Mouse (Mus musculus) megakaryocyte-erythroid progenitor cell, adult 5-6 weeks (primary cell): ENCODE measurements around the gene Rps28. TPM values are rescaled to one million over a fixed set of nuclear protein-coding genes. Genes with fewer than 3 reads are reported as not detected.

ENCODE experiments used
- ATAC-seq: replicated peaks from 2 replicates; pipeline ENCODE4 v1.8.0; 2016; ENCODE audit warnings: mild to moderate bottlenecking, inconsistent platforms; ENCODE audit not compliant: severe bottlenecking, poor library complexity, low FRiP score, low TSS enrichment
- total RNA-seq, 2 experiments: library from RNA; stranded (forward) in 1 of 2; stranded (reverse) in 1 of 2; fragments of 200-1000, 215-1000 nt in 1 of 2; fragments of >200 nt in 1 of 2; fragmentation: Nextera tagmentation in 1 of 2; gene quantifications; 2 replicates each; pipeline ENCODE4 v1.2.3; 2014 to 2017

Gene Rps28
- total RNA-seq, 2 experiments from 2014 or later: 3,294 to 3,626 TPM

DNA sequence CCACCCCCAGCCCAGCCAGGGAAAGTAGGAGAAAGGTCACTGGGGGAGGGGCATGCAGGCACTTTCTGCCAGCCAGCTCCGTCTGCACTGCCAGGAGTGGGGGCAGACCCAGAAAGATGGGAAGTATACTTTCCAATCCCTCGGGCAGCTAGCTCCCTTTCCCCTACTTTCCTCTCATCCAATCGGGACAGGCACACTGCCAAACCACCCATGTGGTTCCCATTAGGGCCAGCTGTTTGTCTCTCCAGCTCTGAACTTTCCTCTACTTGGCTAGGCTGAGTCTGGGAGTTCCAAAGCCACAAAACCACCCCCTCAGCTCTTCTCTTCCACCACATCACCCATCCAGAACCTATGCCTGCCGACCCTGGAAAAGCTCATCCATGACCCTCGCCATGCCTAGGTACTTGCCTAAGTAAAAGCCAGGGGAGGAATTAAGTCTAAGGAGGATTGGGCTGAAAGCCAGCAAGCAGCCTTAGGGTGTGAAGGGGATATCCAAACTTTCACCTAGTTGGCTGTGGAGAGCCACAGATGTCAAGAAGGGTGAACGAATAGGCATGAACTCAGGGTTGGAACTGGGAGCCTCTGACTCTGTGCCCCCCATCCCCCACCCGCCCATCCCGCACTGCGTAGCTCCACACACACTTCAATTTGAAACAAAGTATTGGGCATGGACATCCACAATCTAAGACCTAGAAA lies 44.9 kb downstream of the Rps28 start:
- no peak for ATAC-seq

DNA sequence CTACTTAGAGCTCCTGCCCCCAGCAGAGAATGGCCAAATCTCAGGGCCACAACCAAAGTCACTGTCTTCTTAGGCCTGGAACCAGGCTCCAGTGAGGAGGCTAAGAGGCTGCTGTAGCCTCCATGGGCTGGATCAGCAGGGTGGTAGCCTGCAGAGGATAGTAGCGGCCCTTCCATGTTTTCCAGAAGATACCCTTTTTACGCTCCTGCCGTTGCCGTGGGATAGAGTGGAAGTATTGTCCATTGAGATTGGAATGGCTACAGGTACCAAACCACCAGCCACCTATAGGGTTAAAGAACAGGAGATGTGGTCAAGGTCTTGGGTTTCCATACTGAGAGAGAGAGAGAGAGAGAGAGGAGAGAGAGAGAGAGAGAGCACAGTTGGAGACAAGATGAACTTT lies 49.1 kb downstream of the Rps28 start:
- ATAC-seq: no peak

GRCm38 (mm10) chr17:33774573-33775155 lies 49.7 kb downstream of the Rps28 start:
- ATAC-seq: no peak

DNA sequence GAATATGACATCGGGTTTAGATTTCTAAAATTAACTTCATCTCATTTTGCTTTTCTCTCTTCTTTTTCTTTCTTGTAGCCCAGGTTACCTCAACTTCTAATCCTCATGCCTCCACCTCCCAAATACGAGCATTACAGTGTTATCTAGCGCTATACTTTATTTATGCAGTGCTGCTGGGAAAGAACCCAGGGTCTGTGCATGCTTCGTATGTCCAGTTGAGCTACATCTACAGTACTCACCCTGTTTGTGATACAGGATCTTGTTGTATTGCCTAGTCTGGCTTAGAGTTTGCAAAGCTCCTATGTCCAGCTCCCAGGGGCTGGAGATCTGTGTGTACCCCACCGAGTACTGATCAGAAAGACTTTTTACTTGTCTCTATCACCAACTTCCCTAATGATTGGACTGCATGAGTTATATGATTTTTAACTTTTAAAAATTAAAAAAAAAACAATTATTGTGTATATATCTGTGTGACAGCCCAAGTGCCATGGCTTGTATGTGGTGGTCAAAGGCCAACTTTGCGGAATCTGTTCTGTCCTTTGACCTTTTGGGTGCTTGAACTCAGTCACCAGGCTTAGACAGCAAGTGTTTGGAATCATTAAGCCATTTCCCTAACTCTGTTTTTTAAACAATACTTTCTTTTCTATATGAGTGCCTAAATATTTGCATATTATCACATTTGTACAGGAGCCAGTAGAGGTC lies 50.3 kb downstream of the Rps28 start:
- ATAC-seq: no peak

DNA sequence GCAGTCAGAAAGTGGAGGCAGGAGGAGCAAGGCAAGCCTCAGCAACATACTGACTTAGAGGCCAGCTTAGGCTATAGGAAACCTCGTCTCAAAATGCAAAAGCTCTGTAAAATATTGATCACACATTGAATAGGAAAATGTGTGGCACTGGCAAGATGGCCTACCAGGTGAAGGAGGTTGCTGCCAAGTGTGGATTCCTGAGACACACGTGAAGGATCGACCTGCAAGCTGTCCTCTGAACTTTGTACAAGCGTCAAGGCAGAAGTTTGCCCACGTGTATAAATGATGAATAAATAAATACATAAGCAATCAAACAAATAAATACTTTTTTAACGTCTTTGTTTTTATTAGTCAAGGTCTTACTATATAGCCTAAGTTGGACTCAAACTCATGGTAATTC lies 50.9 kb downstream of the Rps28 start:
- no peak for ATAC-seq

GRCm38 (mm10) chr17:33771617-33772016 lies 52.7 kb downstream of the Rps28 start:
- no peak for ATAC-seq

Other genes with a start within 250 kb of the Rps28 start
- 34.3 and 57.7 TPM in 2 replicates for gene Zfp414, start 195.5 kb downstream of the Rps28 start, total RNA-seq (2014; fragmentation: Nextera tagmentation)
- gene Zfp414, start 195.5 kb downstream of the Rps28 start, total RNA-seq (2017): 10.7 and 13.5 TPM in 2 replicates
- 0.72 TPM in 1 of 2 replicates, not detected in the other for gene Pram1, start 186.5 kb downstream of the Rps28 start, total RNA-seq (2014; fragmentation: Nextera tagmentation)
- not detected in 2 replicates for gene Pram1, start 186.5 kb downstream of the Rps28 start, total RNA-seq (2017)
- 579 and 611 TPM in 2 replicates for gene Hnrnpm, start 137.7 kb downstream of the Rps28 start, total RNA-seq (2014; fragmentation: Nextera tagmentation)
- gene Hnrnpm, start 137.7 kb downstream of the Rps28 start, total RNA-seq (2017): 338 and 437 TPM in 2 replicates
- gene March2, start 105.9 kb downstream of the Rps28 start, total RNA-seq (2014; fragmentation: Nextera tagmentation): 53.7 and 55.5 TPM in 2 replicates
- 33.4 and 48.1 TPM in 2 replicates for gene March2, start 105.9 kb downstream of the Rps28 start, total RNA-seq (2017)
- gene Rab11b, start 64.0 kb downstream of the Rps28 start, total RNA-seq (2014; fragmentation: Nextera tagmentation): 98.0 and 144 TPM in 2 replicates
- 27.5 and 33.0 TPM in 2 replicates for gene Rab11b, start 64.0 kb downstream of the Rps28 start, total RNA-seq (2017)
- 14.9 and 18.2 TPM in 2 replicates for gene Angptl4, start 42.7 kb downstream of the Rps28 start, total RNA-seq (2014; fragmentation: Nextera tagmentation)
- 13.0 and 17.1 TPM in 2 replicates for gene Angptl4, start 42.7 kb downstream of the Rps28 start, total RNA-seq (2017)
- gene Kank3, start 14.0 kb downstream of the Rps28 start, total RNA-seq (2014; fragmentation: Nextera tagmentation): 12.0 and 19.7 TPM in 2 replicates
- 1.6 and 2.4 TPM in 2 replicates for gene Kank3, start 14.0 kb downstream of the Rps28 start, total RNA-seq (2017)
- 261 and 275 TPM in 2 replicates for gene Ndufa7, start within 50 bp of the Rps28 start, total RNA-seq (2014; fragmentation: Nextera tagmentation)
- gene Ndufa7, start within 50 bp of the Rps28 start, total RNA-seq (2017): 85.6 and 250 TPM in 2 replicates
- 11.4 and 19.2 TPM in 2 replicates for gene Cd320, start 18.5 kb upstream of the Rps28 start, total RNA-seq (2014; fragmentation: Nextera tagmentation)
- gene Cd320, start 18.5 kb upstream of the Rps28 start, total RNA-seq (2017): 14.1 and 19.6 TPM in 2 replicates
- gene Gm7029, start 49.3 kb upstream of the Rps28 start, total RNA-seq (2014; fragmentation: Nextera tagmentation): not detected in 2 replicates
- gene Gm7029, start 49.3 kb upstream of the Rps28 start, total RNA-seq (2017): not detected in 2 replicates
- gene Kifc1, start 66.1 kb upstream of the Rps28 start, total RNA-seq (2014; fragmentation: Nextera tagmentation): 14.7 and 31.9 TPM in 2 replicates
- 15.6 and 17.0 TPM in 2 replicates for gene Kifc1, start 66.1 kb upstream of the Rps28 start, total RNA-seq (2017)
- not detected in 2 replicates for gene Platr17, start 80.6 kb upstream of the Rps28 start, total RNA-seq (2014; fragmentation: Nextera tagmentation)
- not detected in 2 replicates for gene Platr17, start 80.6 kb upstream of the Rps28 start, total RNA-seq (2017)
- 60.3 and 70.5 TPM in 2 replicates for gene Daxx, start 84.9 kb upstream of the Rps28 start, total RNA-seq (2014; fragmentation: Nextera tagmentation)
- 41.3 and 49.0 TPM in 2 replicates for gene Daxx, start 84.9 kb upstream of the Rps28 start, total RNA-seq (2017)
- 47.9 and 65.3 TPM in 2 replicates for gene Tapbp, start 91.3 kb upstream of the Rps28 start, total RNA-seq (2014; fragmentation: Nextera tagmentation)
- gene Tapbp, start 91.3 kb upstream of the Rps28 start, total RNA-seq (2017): 35.6 and 42.1 TPM in 2 replicates
- 18.0 and 18.4 TPM in 2 replicates for gene Zbtb22, start 91.3 kb upstream of the Rps28 start, total RNA-seq (2014; fragmentation: Nextera tagmentation)
- gene Zbtb22, start 91.3 kb upstream of the Rps28 start, total RNA-seq (2017): 14.9 and 18.6 TPM in 2 replicates
- gene Rgl2, start 105.0 kb upstream of the Rps28 start, total RNA-seq (2014; fragmentation: Nextera tagmentation): 42.6 and 49.0 TPM in 2 replicates
- gene Rgl2, start 105.0 kb upstream of the Rps28 start, total RNA-seq (2017): 10.4 and 14.0 TPM in 2 replicates
- gene Pfdn6, start 115.8 kb upstream of the Rps28 start, total RNA-seq (2014; fragmentation: Nextera tagmentation): 192 and 240 TPM in 2 replicates
- gene Pfdn6, start 115.8 kb upstream of the Rps28 start, total RNA-seq (2017): 209 and 235 TPM in 2 replicates
- 75.2 and 76.4 TPM in 2 replicates for gene Wdr46, start 116.1 kb upstream of the Rps28 start, total RNA-seq (2014; fragmentation: Nextera tagmentation)
- 78.8 and 105 TPM in 2 replicates for gene Wdr46, start 116.1 kb upstream of the Rps28 start, total RNA-seq (2017)
- gene B3galt4, start 126.9 kb upstream of the Rps28 start, total RNA-seq (2014; fragmentation: Nextera tagmentation): 0.90 and 1.8 TPM in 2 replicates
- gene B3galt4, start 126.9 kb upstream of the Rps28 start, total RNA-seq (2017): 2.7 TPM in 1 of 2 replicates, not detected in the other
- gene Vps52, start 131.2 kb upstream of the Rps28 start, total RNA-seq (2014; fragmentation: Nextera tagmentation): 41.4 and 51.4 TPM in 2 replicates
- gene Vps52, start 131.2 kb upstream of the Rps28 start, total RNA-seq (2017): 17.4 and 26.2 TPM in 2 replicates
- gene Rps18, start 131.4 kb upstream of the Rps28 start, total RNA-seq (2014; fragmentation: Nextera tagmentation): 6,055 and 6,432 TPM in 2 replicates
- gene Rps18, start 131.4 kb upstream of the Rps28 start, total RNA-seq (2017): 1,728 and 1,730 TPM in 2 replicates
- 870 and 1,054 TPM in 2 replicates for gene H2-K1, start 175.8 kb upstream of the Rps28 start, total RNA-seq (2014; fragmentation: Nextera tagmentation)
- 664 and 816 TPM in 2 replicates for gene H2-K1, start 175.8 kb upstream of the Rps28 start, total RNA-seq (2017)
- 12.8 and 24.7 TPM in 2 replicates for gene Ring1, start 200.1 kb upstream of the Rps28 start, total RNA-seq (2014; fragmentation: Nextera tagmentation)
- 13.5 and 15.4 TPM in 2 replicates for gene Ring1, start 200.1 kb upstream of the Rps28 start, total RNA-seq (2017)
- gene H2-Ke6, start 203.5 kb upstream of the Rps28 start, total RNA-seq (2014; fragmentation: Nextera tagmentation): 118 and 144 TPM in 2 replicates
- gene H2-Ke6, start 203.5 kb upstream of the Rps28 start, total RNA-seq (2017): 41.6 and 46.8 TPM in 2 replicates
- gene Slc39a7, start 207.1 kb upstream of the Rps28 start, total RNA-seq (2014; fragmentation: Nextera tagmentation): 18.1 and 18.3 TPM in 2 replicates
- 94.1 and 169 TPM in 2 replicates for gene Slc39a7, start 207.1 kb upstream of the Rps28 start, total RNA-seq (2017)
- gene Rxrb, start 207.2 kb upstream of the Rps28 start, total RNA-seq (2014; fragmentation: Nextera tagmentation): 49.6 and 58.9 TPM in 2 replicates
- gene Rxrb, start 207.2 kb upstream of the Rps28 start, total RNA-seq (2017): 31.4 and 33.3 TPM in 2 replicates
- 1.1 and 3.6 TPM in 2 replicates for gene Col11a2, start 214.9 kb upstream of the Rps28 start, total RNA-seq (2014; fragmentation: Nextera tagmentation)
- gene Col11a2, start 214.9 kb upstream of the Rps28 start, total RNA-seq (2017): 0.05 and 0.46 TPM in 2 replicates